Mouse (Mus musculus) embryonic fibroblast, embryonic 13.5 days (primary cell): ENCODE measurements at regions not wholly inside any gene's neighbourhood (a gene's known extent, or its start where the extent isn't known, plus 50 kb on each side); places are given as distances from the start of the nearest gene placed in this dataset.

Experiments
- H3K27ac ChIP-seq: 2 replicates; pipeline ENCODE4 v1.5.1; 2012; ENCODE audit warnings: low read length, control low read depth, inconsistent platforms; ENCODE audit not compliant: insufficient read depth
- H3K4me1 ChIP-seq: 2 replicates; pipeline ENCODE4 v1.6.1; 2011; ENCODE audit warnings: low read length; ENCODE audit not compliant: control insufficient read depth, insufficient read depth
- H3K4me3 ChIP-seq: 2 replicates; pipeline ENCODE4 v1.5.1; 2011; ENCODE audit warnings: mild to moderate bottlenecking, control low read depth, low read length; ENCODE audit not compliant: insufficient read depth
- CTCF ChIP-seq: IDR thresholded peaks from 2 replicates; pipeline ENCODE4 v1.5.1; 2011; ENCODE audit warnings: mild to moderate bottlenecking, control low read depth, low read length, moderate library complexity, borderline replicate concordance; ENCODE audit not compliant: insufficient read depth
- POLR2A ChIP-seq: IDR thresholded peaks from 2 replicates; pipeline ENCODE4 v1.6.1; 2011; ENCODE audit warnings: low read depth, mild to moderate bottlenecking, control low read depth, low read length, moderate library complexity

GRCm38 (mm10) chr9:122540091-122540490 is 188.7 kb downstream of the Abhd5 start:
- no peak overlapping the region for H3K27ac ChIP-seq
- H3K4me1 ChIP-seq = no peaks in the 10 kb centered on the region
- TF ChIP-seq POLR2A (no peak), CTCF (no peak)
- no peak overlapping the region for H3K4me3 ChIP-seq

GRCm38 (mm10) chr9:122556051-122556450 is 191.1 kb upstream of the Topaz1 start:
- Histone ChIP-seq H3K4me3 (no peak overlapping the region), H3K4me1 (no peaks in the 10 kb centered on the region), H3K27ac (no peak overlapping the region)
- TF ChIP-seq POLR2A (no peak), CTCF (no peak)

DNA sequence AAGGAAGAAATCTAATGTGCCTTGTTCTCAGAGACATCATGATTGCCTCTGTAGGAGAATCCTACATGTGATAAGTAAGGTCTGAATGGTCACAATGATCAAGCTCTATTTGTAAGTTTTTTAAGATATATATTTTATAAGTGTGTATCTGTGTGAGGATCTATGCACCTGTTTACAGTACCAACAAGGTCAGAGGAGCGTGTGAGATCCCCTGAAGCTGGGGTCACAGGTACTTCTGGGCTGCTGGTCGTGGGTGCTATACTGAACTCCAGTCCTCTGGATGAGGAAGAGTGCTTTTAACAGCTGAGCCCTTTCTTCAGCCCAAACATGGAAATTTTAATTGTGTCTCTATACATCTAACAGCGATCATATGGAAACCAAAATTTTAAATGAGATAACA is 181.1 kb upstream of the Topaz1 start:
- Histone ChIP-seq H3K27ac (no peak overlapping the region), H3K4me1 (no peaks in the 10 kb centered on the region), H3K4me3 (no peak overlapping the region)
- TF ChIP-seq POLR2A (no peak), CTCF (no peak)

- TF ChIP-seq POLR2A = no peak
- TF ChIP-seq CTCF = no peak
- no peak overlapping the region for H3K27ac ChIP-seq
- H3K4me1 ChIP-seq = no peaks in the 10 kb centered on the region
- H3K4me3 ChIP-seq = no peak overlapping the region
These were observed 178.3 kb upstream of the Topaz1 start for GRCm38 (mm10) chr9:122568691-122569441.

DNA sequence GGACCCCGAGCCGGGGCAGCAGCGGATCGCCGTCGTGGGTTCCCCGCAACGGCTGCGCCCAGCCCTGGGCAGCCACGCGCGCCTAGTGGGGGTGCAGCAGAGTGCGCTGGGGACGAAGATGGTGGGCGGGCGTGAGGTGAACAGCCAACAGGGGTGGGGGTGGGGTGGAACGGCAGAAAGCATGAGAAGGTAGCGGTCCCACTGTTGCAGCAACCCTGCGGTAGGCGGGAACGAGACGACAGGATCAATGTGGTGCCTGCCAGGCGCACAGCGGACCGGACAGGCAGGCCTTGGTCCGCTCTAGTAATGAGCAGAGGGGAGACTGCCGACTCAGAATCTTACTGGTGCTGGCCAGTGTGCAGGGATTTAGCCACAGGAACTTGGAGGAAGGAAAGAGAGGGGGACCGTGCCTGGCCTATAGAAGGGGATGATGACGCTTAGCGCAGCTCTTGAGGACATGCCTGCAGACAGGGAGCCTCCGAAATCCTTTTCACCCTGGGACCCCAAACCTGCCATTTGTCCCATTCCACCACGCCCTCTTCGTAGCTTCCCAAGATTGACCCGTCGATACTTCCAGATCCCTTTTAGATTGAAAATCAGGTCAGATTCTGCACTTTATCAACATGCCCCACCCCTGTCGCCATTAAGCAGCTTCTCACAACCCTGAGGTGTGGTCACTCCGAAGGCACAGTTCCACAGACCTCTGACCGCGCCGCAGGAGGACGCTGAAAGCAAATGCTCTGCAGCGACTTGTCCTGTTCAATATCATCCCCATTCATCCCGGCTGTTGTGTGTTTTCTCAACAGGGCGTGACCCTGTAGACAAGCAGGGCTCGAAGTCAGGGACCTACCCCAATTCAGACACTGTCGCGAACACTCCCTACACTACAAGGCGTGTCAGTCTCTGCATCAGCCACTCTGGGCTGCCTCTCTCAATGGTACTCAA is 177.4 kb upstream of the Topaz1 start:
- Histone ChIP-seq H3K4me1 (no peaks in the 10 kb centered on the region), H3K4me3 (no peak overlapping the region), H3K27ac (no peak overlapping the region)
- TF ChIP-seq POLR2A (no peak), CTCF (no peak)

DNA sequence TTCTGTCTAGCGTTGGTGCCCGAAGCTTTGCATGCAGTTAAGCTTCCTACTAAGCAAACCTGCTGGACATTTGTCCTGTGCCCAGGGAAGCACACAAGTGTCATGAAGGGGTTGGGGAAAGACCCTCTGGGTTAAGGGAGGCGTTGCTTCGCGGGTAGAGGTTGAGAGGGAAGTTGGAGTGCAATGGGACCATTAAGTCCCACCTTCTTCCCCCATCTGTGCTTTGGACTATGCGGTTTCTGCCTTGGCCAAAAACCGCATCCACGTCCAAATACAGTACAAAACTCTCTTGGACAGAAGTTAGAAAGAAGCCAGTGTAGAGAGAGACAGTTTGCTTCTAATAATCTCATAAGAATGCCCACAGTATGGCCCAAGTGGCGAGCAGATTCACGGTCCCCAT is 176.1 kb upstream of the Topaz1 start:
- no peak overlapping the region for H3K4me3 ChIP-seq
- H3K27ac ChIP-seq = no peak overlapping the region
- H3K4me1 ChIP-seq = no peaks in the 10 kb centered on the region

GRCm38 (mm10) chr9:122571402-122572059 is 175.6 kb upstream of the Topaz1 start:
- Histone ChIP-seq H3K27ac (no peak overlapping the region), H3K4me1 (no peaks in the 10 kb centered on the region), H3K4me3 (peak overlapping the region; percentile 37; the same call in 1 of the 2 replicates)
- TF ChIP-seq CTCF = no peak
- TF ChIP-seq POLR2A = no peak

More for the DNA sequence above, 176.1 kb upstream of the Topaz1 start:
- TF ChIP-seq POLR2A = no peak

- H3K4me3 ChIP-seq = peak overlapping the region; percentile 37
- no peak overlapping the region for H3K27ac ChIP-seq
- no peaks in the 10 kb centered on the region for H3K4me1 ChIP-seq
- TF ChIP-seq CTCF = no peak
- TF ChIP-seq POLR2A = no peak
These were observed 174.9 kb upstream of the Topaz1 start for GRCm38 (mm10) chr9:122572060-122572835.

- Histone ChIP-seq H3K4me3 (peak overlapping the region; percentile 37), H3K27ac (no peak overlapping the region), H3K4me1 (no peaks in the 10 kb centered on the region)
- TF ChIP-seq CTCF (no peak), POLR2A (no peak)
These were observed 174.3 kb upstream of the Topaz1 start for GRCm38 (mm10) chr9:122572836-122573267.
